Mouse (Mus musculus) gastrocnemius, postnatal 14 days (tissue): ENCODE data around the gene Med29. TPM values are rescaled to one million over a fixed set of nuclear protein-coding genes. Genes with fewer than 3 reads are reported as not detected.
A peak's percentile ranks its signal among the peaks of the same experiment; 100 is the strongest.

Source experiments
- DNase-seq: peaks from one replicate; pipeline ENCODE4 v3.0.0; 2021; ENCODE audit warnings: mixed read lengths
- intact Hi-C: fragments of 180-260 bp; cut with DNase I; formaldehyde crosslinking; loops from one replicate; pipeline ENCODE4 v1.15.1; 2025; ENCODE audit warnings: low total_unique reads
- total RNA-seq, 2 experiments: library from RNA; stranded (reverse); gene quantifications; 2 replicates each; pipeline ENCODE4 v1.2.3; 2021

The Med29 gene
- total RNA-seq, 2 experiments from 2014 or later: 20.7 to 20.9 TPM

DNA sequence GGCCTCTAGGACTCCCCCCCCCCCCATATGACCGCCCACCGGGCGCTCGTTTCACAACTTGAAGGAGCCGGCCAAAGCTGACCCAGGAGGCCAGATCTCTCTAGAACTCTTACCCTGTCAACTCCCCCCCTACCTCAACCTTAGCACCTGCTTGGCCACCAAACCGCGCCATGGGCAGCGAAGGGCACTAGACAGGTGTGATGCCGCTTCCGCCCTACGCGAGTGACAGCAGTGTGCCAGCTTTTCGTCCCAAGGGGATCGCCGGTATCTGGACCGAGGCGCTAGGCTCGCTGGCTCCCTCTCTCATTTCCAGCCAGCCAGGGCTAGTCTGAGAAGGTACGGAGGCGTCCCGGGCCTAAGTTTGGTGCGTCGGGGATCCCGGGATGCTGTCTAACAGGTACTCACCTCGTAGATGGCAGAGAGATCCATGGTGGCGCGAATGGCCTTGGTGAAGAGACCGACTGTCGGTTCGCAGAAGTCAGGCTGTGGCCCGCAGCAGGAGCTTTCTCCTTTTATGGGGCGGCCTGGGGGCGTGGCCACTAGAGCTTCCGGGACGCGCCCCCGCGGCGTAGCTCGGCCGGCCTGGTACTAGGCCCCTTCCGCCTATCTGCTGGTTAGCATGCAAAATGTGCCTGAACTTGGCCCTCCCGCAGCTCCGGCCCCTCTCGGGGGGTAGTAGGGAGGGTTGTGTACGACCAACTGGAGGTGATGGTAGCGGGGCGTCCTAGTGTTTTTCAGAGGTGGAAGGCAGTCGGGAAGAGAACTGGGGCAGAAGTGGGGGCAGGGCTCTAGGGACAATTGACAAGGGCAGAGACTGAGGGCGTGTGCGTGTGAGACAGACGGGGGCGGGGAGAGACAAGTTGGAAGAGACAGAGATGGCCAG is 13.5 kb downstream of the Med29 start:
- DNase-seq: peak; percentile 96
- intact Hi-C loops: no loop called here

DNA sequence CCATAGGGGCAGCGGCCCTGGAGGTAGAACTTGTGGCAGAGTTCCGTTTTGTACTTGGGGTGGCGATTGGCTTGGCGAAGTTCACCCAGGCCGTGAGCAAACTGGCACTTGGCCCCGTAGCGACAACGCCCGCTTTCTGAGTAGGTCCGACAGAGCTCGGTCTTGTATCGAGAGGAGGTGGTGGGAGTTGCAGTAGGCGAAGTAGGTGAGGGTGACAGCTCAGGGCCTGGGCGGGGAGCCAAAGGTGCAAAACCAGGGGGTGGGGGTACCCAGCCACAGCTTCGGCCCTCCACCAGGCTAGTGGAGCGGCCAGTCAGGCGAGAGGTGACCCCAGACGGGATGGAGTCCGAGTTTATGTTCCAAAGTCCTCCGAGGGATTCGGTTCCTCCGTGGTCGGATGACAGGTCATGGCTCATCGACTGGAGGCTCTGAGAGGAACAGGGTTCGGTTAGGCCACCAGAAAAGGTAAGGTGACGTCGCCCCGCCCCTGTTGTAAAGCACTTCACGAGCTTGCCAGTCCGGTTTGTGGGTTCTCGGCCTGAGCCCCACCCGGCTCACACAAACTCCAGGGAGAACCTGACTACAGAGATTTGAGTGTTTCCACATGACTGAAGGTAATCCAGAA is 14.3 kb downstream of the Med29 start:
- intact Hi-C loops: no loop called here
- peak; percentile 45 for DNase-seq

DNA sequence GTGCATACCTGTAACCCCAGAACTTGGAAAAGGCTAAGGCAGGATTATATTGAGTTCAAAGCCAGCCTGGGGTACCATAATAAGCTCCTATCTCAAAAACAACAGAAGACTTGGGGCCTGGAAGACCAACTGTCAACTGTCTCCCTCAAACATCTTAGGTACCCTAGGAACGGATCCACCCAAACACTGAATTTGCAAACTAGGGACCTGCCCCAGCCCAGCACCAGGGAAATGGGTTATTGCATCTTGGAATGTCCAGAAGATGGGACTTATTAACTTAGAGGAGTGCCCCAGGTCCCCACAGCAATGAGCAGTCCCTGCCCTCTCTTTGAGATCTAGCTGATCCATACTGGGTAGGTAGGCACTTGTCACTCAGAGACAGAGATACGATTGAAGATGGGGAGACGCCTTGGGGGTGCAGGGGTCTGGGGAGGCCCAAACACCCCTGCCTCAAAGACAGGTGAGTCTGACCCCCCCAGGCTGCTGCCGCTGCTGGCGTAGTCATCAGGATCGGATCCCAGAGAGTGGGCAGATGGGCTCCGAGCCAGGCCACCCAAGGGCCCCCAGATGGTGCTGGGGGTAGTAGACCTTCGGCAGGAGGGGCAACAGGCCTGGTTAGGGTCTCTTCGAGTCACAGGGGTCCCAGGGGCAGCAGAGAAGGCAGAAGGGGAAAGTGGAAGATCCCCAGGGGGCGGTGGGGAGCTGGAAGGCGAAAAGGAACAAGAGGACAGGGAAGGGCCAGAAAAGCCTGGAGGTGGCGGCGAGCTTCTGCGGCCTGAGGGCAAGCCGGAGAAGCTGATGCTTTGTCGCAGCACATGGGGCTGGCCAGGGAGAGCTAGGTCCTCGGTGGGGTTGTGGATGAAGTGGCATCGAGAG is 15.1 kb downstream of the Med29 start:
- intact Hi-C loops: no loop called here
- peak; percentile 48 for DNase-seq

DNA sequence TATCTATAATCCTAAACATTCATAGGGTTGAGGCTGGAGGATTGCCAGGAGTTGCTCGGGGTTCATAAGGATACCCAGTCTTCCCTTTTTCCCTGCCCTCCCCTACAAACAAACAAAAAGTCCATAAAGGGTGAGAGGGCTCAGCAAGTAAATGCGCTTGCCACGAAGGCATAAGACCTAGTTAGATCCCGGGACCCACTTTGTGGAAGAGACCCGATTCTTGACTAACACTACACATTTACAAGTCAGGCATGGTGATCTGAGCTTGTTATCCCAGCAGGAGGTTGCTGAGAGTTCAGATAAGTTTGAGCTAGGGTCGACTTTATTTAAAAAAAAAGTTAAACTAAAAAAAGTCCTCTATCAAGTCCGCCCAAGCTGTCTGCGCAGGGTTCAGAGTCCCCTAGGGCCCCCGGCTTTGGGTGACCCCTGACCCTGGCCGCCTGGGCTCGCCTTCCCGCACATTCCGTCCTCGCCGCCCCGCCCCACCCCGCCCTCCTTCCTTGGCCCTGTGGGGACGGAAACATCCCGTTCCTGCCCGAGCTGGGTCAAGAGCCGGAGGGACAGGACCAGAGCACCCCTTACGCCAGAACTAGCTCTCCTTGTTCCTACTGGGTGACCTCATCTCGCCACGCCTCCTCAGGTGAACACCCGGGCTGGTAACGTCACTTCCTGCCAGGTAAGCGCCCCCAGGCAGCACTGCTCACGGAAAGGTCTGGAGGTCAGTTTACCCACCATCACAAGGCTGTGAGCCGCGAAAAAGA is 16.3 kb downstream of the Med29 start:
- intact Hi-C loops: no loop called here
- DNase-seq: peak; percentile 84

DNA sequence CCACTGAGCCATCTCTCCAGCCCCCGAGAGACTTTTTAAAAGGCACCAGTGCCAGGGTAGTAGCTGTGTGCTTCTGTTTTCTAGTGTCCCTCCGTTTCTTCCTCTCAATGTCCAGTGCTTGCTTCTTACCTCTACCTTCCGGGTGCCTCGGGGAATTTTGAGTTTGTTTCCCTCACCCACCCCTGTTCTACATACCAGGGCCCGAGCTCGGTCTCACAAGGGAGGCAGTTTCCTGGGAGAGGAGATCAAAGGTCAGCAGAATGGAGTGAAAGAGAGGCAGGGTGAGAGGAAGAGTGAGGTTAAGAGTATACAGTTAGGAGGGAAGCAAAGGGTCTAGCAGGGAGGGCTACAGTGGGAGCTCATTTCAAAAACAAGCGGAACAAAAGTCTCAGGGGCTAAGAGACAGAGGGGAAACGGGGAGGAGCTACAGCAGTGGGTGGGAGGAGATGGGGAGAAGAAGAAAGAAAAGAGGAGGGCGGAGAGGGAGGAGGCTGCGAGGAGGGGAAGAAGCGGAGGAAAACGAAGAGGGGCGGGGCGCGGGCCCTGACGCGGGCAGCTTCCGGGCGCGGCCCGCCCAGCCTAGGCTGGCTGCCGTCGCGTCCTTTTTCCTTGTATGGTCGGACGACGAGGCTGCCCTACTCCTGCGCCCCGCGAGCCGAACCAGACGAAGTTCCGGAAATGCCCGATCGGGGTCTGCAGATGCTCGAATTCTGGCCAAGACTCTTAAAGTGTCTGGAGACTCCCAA is 17.2 kb downstream of the Med29 start:
- DNase-seq: peak; percentile 94
- intact Hi-C loops: no loop called here

DNA sequence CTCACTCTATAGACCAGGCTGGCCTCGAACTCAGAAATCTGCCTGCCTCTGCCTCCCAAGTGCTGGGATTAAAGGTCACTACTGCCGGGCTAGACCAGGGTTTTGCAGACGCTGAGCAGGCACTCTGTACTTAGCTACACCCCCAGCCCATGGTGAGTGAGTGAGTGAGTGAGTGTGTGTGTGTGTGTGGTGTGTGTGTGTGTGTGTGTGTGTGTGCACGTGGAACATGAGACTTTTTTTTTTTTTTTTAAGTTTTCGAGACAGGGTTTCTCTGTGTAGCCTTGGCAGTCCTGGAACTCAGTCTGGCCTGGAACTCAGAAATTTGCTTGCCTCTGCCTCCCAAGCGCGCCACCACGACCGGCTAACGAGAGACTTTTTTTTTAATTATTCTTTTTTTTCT is 17.9 kb downstream of the Med29 start:
- intact Hi-C loops: no loop called here

DNA sequence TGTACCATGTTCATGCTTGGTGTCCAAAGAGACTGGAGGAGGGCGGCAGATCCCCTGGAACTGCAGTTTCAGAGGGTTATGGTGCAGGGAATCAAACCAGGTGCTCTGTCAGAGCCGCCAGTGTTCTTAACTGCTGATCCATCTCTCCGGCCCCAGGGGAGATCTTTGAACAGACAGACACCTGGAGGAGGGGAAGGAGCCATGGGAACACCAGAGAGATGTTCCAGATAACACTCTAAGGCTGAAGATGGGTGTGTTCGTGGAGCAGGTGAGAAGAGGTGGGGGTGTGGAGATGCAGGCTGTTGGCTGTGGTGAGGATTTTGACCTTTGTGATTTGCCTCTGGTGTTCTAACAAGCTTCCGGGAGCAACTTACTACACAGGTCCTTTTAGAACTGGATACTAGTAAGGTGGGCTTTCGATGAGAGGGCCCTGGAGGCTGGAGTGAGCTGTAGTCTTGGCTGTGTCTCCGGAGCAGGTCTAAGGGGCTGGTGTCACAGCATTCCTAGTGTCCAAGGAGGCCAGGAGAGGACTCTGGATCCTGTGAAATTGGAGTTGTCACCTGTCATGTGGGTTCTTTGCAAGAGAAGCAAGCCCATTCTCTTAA is 18.5 kb downstream of the Med29 start:
- intact Hi-C loops: no loop called here
- no peak for DNase-seq

More for the DNA sequence above, 17.9 kb downstream of the Med29 start:
- no peak for DNase-seq

DNA sequence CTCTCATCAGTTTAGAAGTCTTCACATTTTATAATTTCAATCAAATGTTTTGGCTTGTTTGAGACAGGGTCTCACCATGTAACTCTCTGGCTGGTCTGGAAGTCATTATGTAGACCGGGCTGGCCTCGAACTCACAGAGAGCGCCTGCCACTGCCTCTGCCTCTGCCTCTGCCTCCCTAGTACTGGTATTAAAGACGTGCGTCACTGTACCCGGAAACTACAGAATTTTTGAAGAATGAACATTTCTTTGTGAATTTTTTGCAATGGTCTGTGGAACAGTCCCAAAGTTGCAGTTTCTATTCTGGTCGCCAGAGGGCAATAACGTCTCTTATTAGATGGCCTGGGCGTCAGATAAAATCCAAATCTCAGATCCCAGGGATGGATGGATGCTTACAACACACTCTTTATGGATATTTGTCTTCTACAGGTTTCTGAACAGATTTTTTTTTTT is 19.4 kb downstream of the Med29 start:
- peak; percentile 66 for DNase-seq
- intact Hi-C loops: no loop called here

DNA sequence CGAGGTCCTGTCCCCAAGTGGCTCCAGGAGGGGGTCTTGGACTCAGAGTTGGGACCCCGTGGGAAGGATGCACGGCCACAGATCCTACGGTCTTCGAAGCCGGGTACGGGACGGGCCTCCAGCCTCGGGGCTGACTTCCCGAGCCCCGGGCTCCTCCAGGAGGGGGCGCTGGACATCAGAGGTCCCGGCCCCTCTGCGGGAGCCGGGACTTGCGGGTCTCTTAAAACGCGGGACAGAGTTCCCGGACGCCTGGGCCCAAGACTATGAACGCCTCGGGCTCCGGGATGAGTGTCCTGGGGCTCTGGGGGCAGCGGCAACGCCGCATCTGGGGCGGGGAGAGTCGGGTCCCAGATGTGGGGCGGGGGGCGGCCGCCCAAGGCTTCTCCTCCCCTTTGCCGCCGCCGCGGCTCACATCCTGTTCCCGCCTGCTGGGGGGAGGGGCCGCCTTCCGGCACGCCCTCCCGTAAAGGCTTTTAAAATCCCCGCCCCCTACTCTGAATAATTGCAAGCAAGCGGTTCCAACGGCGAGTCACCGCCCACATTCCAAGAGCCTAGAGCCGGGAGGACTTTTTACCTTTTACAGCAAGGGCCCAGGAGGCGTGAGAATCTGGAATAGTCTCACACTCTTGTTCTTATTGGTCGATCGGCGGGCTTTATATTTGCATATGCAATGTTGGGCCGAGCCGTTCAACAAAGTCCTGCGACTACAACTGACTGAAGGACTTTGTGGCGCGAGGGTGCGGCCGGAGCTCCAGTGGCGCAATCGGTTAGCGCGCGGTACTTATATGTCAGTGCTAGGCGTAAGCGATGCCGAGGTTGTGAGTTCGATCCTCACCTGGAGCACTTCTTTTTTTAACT is 20.0 kb downstream of the Med29 start, which contains the start of gene Plekhg2:
Plekhg2 (minus strand) TSS at position 349 of the 858 bp plus-strand sequence.
- peak; percentile 95 for DNase-seq

DNA sequence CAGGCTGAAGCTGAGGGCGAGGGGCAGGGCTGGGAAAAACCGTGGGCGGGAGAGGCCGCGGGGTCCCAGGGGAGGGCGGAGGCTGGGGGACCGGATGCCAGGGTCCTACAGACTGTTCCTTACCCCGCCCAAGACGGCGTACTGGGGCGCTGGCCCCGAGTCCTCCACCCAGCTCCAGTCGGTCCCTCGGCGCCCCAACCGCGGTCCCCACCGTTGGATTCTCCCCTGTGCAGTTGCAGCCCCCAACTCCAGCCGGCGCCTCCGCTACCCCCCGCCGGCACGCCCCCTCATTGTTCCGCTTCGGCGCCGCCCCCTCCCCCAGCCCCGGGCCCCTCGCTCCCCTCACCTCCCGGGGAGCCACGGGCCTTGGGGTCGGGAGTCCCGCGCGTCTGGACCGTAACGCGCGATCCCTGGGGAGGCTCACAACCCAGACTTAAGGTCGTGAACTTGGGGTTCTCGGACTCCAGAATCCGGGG is 21.0 kb downstream of the Med29 start:
- intact Hi-C loops: no loop called here

More for the DNA sequence above, 20.0 kb downstream of the Med29 start, which contains the start of gene Plekhg2:
- intact Hi-C loops: no loop called here

DNA sequence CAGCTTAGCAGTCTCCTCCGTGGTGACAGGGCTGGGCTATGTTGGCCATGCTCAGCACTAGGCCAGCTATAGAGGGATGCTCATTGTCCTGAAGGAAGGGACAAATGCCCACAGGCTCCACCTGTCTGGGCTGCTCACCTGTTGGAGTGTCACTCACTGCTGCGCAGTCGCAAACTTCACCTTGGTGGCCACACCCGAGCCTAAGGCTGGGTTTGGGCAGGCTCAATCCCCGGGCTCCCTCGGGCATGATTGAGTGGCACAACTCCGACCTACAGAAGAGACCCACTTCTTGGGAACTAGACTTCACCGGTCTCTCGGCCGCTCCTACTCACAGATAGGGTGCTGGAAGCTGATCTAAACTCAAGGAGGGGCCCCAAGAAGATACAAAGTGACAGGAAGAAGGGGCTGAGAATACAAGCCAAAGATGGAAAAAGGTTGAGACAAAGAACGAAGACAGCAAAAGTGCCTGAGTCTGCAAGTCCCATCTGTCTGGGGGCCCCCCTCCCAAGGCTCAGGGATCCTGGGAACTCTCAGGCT is 21.5 kb downstream of the Med29 start:
- intact Hi-C loops: no loop called here
- DNase-seq: no peak

More for the DNA sequence above, 21.0 kb downstream of the Med29 start:
- peak; percentile 80 for DNase-seq

DNA sequence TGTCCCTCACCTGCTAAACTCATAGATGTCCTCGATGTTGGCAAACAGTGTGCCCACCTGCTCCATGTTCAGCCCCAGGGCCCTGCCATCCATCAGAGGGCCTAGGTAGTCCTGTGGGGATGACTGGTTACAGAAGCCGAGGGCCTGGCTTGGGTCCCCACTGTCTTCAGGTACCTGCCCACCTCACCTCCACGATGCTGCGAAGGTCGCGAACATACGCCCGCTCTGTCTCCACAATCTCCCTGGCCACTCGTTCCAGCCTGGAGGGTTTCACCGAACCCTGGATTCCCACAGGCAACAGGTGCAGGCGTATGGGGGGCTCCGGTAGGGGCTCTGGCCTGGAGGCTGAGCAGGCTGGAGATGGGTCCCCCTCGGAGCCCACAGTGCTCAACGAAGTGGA is 22.5 kb downstream of the Med29 start:
- DNase-seq: no peak
- intact Hi-C loops: no loop called here

DNA sequence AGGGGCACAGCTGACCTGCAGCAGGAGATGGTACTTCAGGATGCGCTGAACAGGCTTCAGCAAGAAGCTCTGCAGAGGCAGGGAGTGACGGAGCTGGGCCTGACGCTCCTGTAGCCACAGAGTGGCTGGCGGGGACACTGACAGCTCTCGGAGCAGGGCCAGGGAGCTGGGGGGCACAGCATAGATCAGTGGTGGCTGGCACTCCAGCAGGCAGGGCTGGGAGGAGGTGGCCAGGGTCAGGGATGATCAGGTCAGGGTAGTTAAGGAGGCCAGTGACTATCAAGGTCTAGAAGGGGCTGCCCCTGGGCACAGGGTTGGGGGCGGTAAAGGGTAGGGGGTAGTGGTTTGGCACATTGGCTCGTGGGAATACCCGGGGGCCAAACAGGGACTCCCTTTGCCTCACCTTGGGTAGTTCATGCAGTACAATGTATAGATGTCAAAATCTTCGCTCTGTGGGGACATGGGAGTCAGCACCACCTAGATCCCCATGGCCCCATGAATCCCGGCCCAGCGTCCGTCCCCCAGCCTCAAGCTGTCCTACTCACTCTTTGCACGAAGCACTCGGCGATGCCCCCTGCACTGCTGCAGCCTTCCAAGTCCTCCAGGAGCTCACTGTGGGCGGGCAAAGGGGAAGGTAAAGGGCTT is 24.1 kb downstream of the Med29 start:
- intact Hi-C loops: no loop called here
- DNase-seq: no peak

DNA sequence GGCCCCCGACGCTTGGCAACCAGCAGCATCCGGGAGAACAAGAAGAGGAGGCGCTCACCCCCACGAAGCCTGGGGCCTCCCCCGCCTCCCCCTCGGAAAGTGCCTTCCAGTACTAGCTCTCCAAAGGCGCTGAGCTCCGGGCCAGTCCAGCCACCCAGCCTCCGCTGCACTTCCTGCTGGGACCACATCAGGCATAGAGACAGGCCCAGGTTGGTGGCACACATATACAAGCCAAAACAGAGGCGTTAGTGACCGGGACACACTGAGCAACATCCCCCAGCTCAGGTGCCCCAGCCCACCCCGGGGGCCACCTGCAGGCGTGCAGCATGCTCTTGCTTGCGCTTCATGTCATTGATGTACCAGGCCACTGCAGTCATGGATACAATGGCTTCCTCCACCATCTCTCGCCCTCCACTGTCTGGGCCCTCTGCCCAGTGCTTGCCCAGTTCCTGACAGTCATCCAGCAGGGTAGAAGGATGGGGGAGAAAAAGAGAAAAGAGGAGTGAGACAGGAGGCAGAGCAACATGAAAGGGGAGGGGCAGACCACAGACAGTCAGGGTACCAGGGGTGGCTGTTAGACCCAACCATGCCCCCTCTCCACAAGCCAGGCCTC is 24.7 kb downstream of the Med29 start:
- intact Hi-C loops: no loop called here
- no peak for DNase-seq

DNA sequence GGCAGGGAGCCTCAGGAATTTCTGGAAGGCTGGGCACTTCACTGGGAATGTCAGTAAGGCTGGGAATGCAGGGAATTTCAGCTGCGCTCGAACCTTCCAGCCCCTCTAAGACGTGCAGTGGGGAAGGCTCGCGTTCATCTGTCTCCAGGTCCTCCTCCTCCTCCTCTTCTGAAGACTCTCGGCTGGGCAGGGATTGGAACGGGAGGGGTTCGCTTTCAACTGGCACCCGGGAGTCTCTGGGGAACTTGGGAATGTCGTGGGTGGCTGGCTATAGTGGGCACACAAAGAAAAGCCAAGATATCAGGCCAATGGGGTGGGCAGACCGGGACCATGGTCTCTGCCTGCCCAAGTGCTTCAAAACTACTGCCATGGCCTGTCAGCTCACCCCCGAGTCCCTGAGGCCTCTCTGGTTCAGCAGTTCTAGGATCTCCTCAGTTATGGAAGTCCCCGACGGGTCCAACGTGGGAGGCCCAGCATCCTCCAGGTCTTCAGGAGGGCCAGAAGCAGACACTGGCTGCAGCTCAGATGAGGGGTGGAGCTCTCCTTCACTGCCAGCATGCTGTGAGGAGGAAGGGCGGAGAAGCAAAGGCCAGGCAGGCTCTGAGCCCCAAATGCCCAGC is 30.0 kb downstream of the Med29 start:
- DNase-seq: no peak
- intact Hi-C loops: no loop called here
